Mouse (Mus musculus) spleen, embryonic (tissue): ENCODE measurements around the gene Git2.

ENCODE experiments used
- CTCF ChIA-PET: fragments of 350-600 bp; sonication (Branson Sonifier 250); formaldehyde crosslinking; loops from one replicate; lab custom pipeline; 2022; lab: Charles Lee

Gene Git2

GRCm38 (mm10) chr5:114775056-114775979 is at the start of gene Git2:
Git2 (minus strand) TSS chr5:114775517.
- CTCF ChIA-PET, result no interaction called here

- CTCF ChIA-PET, result interaction anchor here (1.0 kb wide), 1 partner anchor 43 kb away, joined by 6 read pairs; no protein-coding TSS in a partner anchor
Observed at GRCm38 (mm10) chr5:114824197-114824596, 48.9 kb upstream of the Git2 start.

GRCm38 (mm10) chr5:114822796-114823688 is 47.7 kb upstream of the Git2 start, which contains the start of gene 1500011B03Rik:
1500011B03Rik (minus strand) TSS chr5:114823468.
- CTCF ChIA-PET, result no interaction called here

- CTCF ChIA-PET, result no interaction called here
Observed at GRCm38 (mm10) chr5:114818124-114818523, 42.8 kb upstream of the Git2 start.

GRCm38 (mm10) chr5:114816599-114816998 is 41.3 kb upstream of the Git2 start:
- CTCF ChIA-PET, result no interaction called here

GRCm38 (mm10) chr5:114813525-114814181 is 38.3 kb upstream of the Git2 start:
- CTCF ChIA-PET, result interaction anchor here (0.6 kb wide), 1 partner anchor 124 kb away, joined by 6 read pairs; no protein-coding TSS in a partner anchor

GRCm38 (mm10) chr5:114809826-114810225 is 34.5 kb upstream of the Git2 start:
- CTCF ChIA-PET, result no interaction called here

GRCm38 (mm10) chr5:114809181-114809756 is 34.0 kb upstream of the Git2 start:
- CTCF ChIA-PET, result no interaction called here

GRCm38 (mm10) chr5:114808385-114808784 is 33.1 kb upstream of the Git2 start:
- CTCF ChIA-PET, result no interaction called here

- CTCF ChIA-PET, result no interaction called here
Observed at GRCm38 (mm10) chr5:114807893-114808292, 32.6 kb upstream of the Git2 start.

- CTCF ChIA-PET, result no interaction called here
Observed at GRCm38 (mm10) chr5:114807468-114807867, 32.2 kb upstream of the Git2 start.

GRCm38 (mm10) chr5:114807063-114807462 is 31.7 kb upstream of the Git2 start:
- CTCF ChIA-PET, result no interaction called here

GRCm38 (mm10) chr5:114806636-114807035 is 31.3 kb upstream of the Git2 start:
- CTCF ChIA-PET, result no interaction called here

GRCm38 (mm10) chr5:114805436-114806350 is 30.4 kb upstream of the Git2 start:
- CTCF ChIA-PET, result no interaction called here

- CTCF ChIA-PET, result interaction anchor here (0.7 kb wide), 1 partner anchor 41 kb away, joined by 4 read pairs; no protein-coding TSS in a partner anchor
Observed at GRCm38 (mm10) chr5:114804958-114805357, 29.6 kb upstream of the Git2 start.

GRCm38 (mm10) chr5:114804335-114804734 is 29.0 kb upstream of the Git2 start:
- CTCF ChIA-PET, result interaction anchor here (0.6 to 0.7 kb wide), 3 partner anchors 40 to 893 kb away, joined by 4 to 20 read pairs (median 11); no protein-coding TSS in a partner anchor

- CTCF ChIA-PET, result interaction anchor here (0.5 kb wide), 1 partner anchor 19 kb away, joined by 3 read pairs; no protein-coding TSS in a partner anchor
Observed at GRCm38 (mm10) chr5:114803231-114803630, 27.9 kb upstream of the Git2 start.

GRCm38 (mm10) chr5:114801841-114802240 is 26.5 kb upstream of the Git2 start:
- CTCF ChIA-PET, result interaction anchor here (0.6 kb wide), 1 partner anchor 546 kb away, joined by 6 read pairs; no protein-coding TSS in a partner anchor

- CTCF ChIA-PET, result no interaction called here
Observed at GRCm38 (mm10) chr5:114801049-114801448, 25.7 kb upstream of the Git2 start.

GRCm38 (mm10) chr5:114799848-114800247 is 24.5 kb upstream of the Git2 start:
- CTCF ChIA-PET, result no interaction called here
